Mouse (Mus musculus) lung, adult 2 months (tissue): ENCODE data around the gene Olfr792.

ENCODE experiments used
- CTCF ChIP-seq: fragments of 200-500 bp; IDR thresholded peaks from 2 replicates; pipeline ENCODE4 v1.5.1; 2011; ENCODE audit warnings: mild to moderate bottlenecking, low read length, control low read depth; ENCODE audit not compliant: insufficient read depth
- POLR2A ChIP-seq: fragments of 200-500 bp; IDR thresholded peaks from 2 replicates; pipeline ENCODE4 v1.6.1; 2011; ENCODE audit warnings: low read depth, mild to moderate bottlenecking, control low read depth, low read length, borderline replicate concordance; ENCODE audit errors: extremely low read depth

GRCm38 (mm10) chr10:129549354-129549753 lies 10.4 kb downstream of the Olfr792 start:
- TF ChIP-seq POLR2A (no peak), CTCF (no peak)
